Mouse (Mus musculus) c-Kit-positive CD71-positive TER-119-positive erythroid progenitor cells, embryonic 14.5 days (primary cell): ENCODE data around the gene Ehd2.
"Not testable (repeated sequence)": the region's sequence is repeated elsewhere in the genome, so short reads cannot be mapped to it uniquely, and the experiment has no call there.

Experiments
- DNase-seq: peaks from one replicate; pipeline ENCODE4 v3.0.0-alpha.2; 2013; ENCODE audit warnings: low spot score

Ehd2 gene

GRCm38 (mm10) chr7:15945721-15946536 is 21.4 kb downstream of the Ehd2 start, which contains the start of gene Nop53:
Gene Nop53, minus strand, starts transcription at chr7:15946074.
- DNase-seq = peak; percentile 97

DNA sequence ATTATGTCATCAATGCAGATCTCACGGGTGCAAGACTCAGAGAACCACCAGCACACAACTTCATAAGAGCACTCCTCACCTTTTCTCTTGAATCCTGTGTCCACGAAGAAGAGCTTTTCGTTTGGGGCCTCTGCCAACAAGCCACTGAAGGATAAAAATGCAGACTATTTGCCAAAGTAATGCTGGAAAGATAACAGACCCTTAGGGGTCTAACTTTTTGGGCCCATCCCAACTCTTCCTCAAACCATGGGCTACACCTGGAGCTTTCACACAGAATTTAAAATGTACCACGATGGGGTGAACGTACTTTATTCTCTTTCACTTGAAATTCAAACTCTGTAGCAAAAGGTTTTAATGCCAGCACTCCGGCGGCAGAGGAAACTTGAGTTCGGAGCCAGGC is 22.2 kb downstream of the Ehd2 start:
- DNase-seq = no peak

- no peak for DNase-seq
These were observed 23.1 kb downstream of the Ehd2 start for GRCm38 (mm10) chr7:15944311-15944710.

DNA sequence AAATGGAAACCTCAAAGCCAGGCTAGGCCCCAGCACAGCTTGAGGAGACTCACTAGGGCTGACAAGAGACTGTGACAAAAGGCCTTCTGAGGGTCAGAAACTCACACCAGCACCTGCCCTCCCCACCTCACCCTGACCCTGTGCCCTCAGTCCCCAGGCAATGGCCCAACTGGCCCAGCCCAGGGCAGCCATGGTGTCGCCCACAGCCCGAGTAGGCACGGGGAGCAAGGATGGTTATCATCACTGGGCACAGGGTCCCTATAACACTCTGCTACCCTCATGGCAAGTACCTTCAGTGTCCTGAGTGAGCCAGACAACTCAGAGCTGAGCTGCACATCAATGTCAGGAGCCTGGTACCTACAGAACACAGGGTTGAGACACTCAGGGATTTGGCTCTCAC is 28.7 kb downstream of the Ehd2 start:
- DNase-seq = no peak

DNA sequence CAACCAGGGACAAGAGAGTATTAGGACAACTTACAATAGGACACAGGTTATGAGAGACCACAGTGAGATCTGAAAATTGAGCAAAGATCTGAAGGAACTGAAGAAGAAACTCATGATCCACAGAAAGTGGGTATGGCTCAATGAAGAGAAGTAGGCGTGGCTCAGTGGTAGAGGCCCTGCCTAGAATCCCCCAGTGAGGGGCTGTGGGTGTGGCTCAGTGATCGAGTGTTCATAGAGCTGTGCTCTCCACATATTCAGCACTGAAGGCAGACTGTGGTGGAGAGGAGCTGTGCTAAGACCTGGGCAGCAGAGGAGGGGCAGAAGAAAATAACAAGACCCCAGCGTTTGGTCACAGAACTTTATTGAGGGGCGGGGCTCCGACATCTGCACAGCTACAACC is 29.9 kb downstream of the Ehd2 start:
- DNase-seq = no peak

- DNase-seq = no peak
These were observed 33.7 kb downstream of the Ehd2 start for GRCm38 (mm10) chr7:15933437-15934359.

DNA sequence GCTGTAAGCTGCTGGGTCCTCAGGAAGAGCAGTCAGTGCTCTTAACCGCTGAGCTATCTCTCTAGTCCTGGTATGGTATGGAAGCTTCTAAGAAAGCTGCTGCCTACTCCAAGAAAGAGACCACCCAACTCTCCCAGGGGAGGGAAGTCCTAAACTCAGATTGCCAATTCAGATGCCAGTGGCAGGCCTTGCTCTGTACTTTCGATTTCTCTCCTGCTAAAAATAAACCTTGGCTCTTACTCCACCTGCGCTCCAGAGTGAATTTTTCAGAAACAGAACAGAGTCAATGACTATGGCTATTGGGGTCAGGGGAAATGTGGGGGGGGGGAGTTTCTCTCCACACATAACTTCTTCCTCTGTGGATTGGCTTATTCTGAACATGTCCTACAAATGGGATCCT is 35.7 kb downstream of the Ehd2 start:
- no peak for DNase-seq

DNA sequence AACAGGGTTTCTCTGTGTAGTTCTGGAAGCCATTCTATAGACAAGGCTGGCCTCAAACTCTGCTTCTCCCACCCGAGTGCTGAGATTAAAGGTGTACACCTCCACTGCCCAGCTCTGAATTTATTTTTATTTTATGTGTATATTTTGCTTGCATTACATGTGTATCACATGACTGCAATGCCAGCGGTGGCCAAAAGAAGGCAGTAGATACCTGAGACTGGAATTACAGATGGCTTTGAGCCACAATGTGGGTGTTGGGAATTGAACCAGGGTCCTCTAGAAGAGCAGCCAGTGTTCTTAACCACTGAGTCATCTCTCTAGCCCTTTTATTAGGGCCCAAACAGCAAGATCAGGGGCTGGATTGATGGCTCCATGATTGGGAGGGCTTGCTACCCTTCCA is 36.8 kb downstream of the Ehd2 start:
- DNase-seq = no peak

- DNase-seq = peak; percentile 73
These were observed 37.5 kb downstream of the Ehd2 start for GRCm38 (mm10) chr7:15929910-15930309.

GRCm38 (mm10) chr7:15922220-15922773 is 45.1 kb downstream of the Ehd2 start, which contains the start of gene Selenow:
Gene Selenow, minus strand, starts transcription at chr7:15922402.
- peak; percentile 90 for DNase-seq

DNA sequence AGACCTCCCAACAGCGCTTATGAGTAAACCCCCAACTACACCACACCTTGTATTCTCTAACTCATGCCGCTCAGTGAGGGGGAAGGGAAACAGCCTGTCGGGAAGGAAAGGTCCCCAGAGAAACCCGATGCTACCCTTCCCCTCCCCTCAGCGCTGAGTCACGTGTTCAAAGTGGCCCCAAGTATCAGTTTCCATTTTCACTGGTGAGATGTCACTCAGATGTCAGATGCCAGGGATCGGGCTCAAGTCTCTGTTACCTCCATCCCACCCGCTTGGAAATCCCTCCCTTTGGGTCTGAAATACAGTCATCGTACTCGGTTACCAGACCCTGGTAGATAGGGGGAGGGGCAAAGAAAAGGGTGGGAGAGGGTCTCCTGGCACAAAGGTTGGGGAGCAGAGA is 45.6 kb downstream of the Ehd2 start:
- DNase-seq = peak; percentile 36

- no peak for DNase-seq
These were observed 46.6 kb downstream of the Ehd2 start for GRCm38 (mm10) chr7:15920645-15921190.

DNA sequence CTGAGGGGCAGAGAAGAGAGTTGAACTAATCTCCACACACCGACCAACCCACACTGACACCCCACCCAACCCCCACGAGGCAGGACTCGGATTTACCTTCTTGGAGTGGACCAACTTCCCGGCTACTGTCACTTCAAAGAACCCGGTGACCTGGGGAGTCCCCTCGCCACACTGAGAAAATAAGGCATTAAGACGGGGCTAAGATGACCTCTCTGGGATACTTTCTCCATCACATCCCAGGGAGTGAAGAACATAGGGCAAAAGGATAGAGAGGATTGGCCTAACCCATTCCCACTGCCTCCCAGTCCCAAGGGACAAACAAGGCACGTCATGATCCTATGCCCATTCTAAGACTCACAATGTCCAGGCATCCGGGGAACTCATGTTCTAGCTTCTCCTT is 47.4 kb downstream of the Ehd2 start:
- DNase-seq = no peak

DNA sequence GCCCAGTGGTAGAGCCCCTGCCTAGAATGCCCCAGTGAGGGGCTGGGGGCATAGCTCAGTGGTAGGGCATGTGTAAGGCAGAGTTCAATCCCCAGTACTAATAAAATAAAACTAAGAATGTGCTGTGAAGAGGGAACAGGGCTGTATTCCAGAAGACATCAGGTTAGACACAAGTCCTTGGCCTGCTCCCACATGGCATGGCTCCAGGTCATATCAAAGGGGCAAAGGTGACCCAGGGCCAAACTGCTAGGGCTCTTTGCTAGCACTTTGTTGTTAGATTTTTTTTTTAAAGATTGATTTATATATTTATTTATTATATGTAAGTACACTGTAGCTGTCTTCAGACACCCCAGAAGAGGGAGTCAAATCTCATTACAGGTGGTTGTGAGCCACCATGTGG is 49.0 kb downstream of the Ehd2 start:
- DNase-seq = no peak

DNA sequence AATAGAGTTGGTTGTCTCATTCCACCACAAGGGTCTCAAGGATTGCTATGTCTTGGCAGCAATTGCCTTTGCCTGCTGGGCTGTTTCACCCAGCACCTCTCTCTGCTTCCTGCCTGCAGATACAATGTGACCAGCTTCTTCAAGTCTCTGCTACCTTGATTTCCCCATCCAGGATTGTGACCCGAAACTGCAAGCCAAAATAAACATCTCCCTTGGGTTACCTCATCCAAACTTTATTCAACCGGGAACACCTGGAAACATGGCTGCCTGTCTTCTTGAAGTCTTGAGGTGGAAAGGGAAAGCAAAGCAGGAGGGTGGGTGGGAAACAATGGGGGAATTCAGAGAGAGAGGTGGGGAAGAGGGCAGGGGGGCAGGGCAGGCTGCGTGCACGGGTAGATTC is 50.4 kb downstream of the Ehd2 start:
- DNase-seq = no peak

- no peak for DNase-seq
These were observed 51.1 kb downstream of the Ehd2 start for GRCm38 (mm10) chr7:15916134-15916723.

- DNase-seq = not testable (repeated sequence)
These were observed 51.7 kb downstream of the Ehd2 start for GRCm38 (mm10) chr7:15915695-15916094.

DNA sequence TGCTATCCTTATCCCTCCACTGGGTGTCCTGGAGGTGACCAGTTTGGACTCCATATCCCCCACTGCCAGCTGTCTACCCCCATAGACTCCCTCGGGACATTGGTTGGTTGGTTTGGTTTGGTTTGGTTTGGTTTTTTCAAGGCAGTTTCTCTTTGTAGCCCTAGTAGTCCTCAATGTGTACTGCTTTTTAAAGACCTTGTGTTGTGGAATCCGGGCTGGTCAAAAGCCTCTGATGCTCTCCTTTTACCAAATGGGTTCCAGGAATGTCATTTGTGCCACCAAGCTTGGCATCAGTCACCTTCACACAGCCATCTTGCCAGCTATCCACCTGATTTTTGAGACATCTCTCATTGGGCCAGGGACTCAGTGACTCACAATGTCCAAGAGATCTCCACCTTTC is 52.6 kb downstream of the Ehd2 start:
- no peak for DNase-seq

- DNase-seq = peak; percentile 60
These were observed 53.1 kb downstream of the Ehd2 start for GRCm38 (mm10) chr7:15914252-15914651.

GRCm38 (mm10) chr7:15912183-15912582 is 55.2 kb downstream of the Ehd2 start:
- peak; percentile 71 for DNase-seq

DNA sequence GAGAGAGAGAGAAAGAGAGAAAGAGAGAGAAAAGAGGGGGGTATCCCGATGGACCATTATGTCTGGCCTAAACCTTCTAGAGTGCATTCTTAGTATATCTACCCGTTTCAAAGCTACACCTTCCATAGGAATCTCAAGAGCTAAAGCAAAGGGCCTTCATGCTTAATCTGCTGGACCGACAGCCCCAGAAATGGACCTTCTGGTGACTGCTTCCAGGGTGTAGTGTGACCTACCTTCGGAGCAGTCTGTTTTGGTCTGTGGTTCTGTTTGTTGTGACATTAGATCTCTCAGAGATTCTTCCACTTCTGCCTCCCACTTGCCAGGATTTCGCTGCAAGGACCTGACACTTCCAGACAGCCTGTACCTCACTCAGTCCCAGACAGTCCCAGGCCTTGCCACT is 56.8 kb downstream of the Ehd2 start:
- DNase-seq = no peak
